Mouse (Mus musculus) subcutaneous adipose tissue, adult 2 months (tissue): ENCODE results near the gene Pold4. TPM values are rescaled to one million over a fixed set of nuclear protein-coding genes. Genes with fewer than 3 reads are reported as not detected.

Source experiments
- polyA plus RNA-seq: library from polyadenylated mRNA; depleted of rRNA; stranded (reverse); fragments of >200 nt; gene quantifications from 2 replicates; pipeline ENCODE4 v1.2.3, GENCODE M21; 2012; ENCODE audit warnings: low replicate concordance; rRNA removed

The Pold4 gene
- polyA plus RNA-seq, result 133 and 268 TPM in 2 replicates

GRCm38 (mm10) chr19:4231253-4232185 lies at the start of gene Pold4:
TSS of gene Pold4 (plus strand) at chr19:4231899.

GRCm38 (mm10) chr19:4190831-4191334 lies 40.8 kb upstream of the Pold4 start, which contains the start of gene Tbc1d10c:
TSS of gene Tbc1d10c (minus strand) at chr19:4191284.

GRCm38 (mm10) chr19:4191528-4192250 lies 40.0 kb upstream of the Pold4 start, which contains the start of gene Ppp1ca:
TSS of gene Ppp1ca (plus strand) at chr19:4192065.

GRCm38 (mm10) chr19:4201291-4201909 lies 30.3 kb upstream of the Pold4 start, which contains the start of gene Rad9a:
TSS of gene Rad9a (minus strand) at chr19:4201662.

GRCm38 (mm10) chr19:4214071-4214770 lies 17.5 kb upstream of the Pold4 start, which contains the start of the genes Clcf1 and AC109138.7:
TSS of gene Clcf1 (plus strand) at chr19:4214238.
TSS of gene AC109138.7 (plus strand) at chr19:4214357.

GRCm38 (mm10) chr19:4268566-4269361 lies 37.1 kb downstream of the Pold4 start, which contains the start of gene Ssh3:
TSS of gene Ssh3 (minus strand) at chr19:4269180.

GRCm38 (mm10) chr19:4282898-4283553 lies 51.3 kb downstream of the Pold4 start, which contains the start of gene Ankrd13d:
TSS of gene Ankrd13d (minus strand) at chr19:4283137.

Other genes with a start within 250 kb of the Pold4 start
- gene Acy3, start 245.3 kb upstream of the Pold4 start, polyA plus RNA-seq, result 37.6 and 75.0 TPM in 2 replicates
- not detected in 2 replicates for gene Tbx10, start 239.1 kb upstream of the Pold4 start, polyA plus RNA-seq
- 8.2 and 27.4 TPM in 2 replicates for gene Nudt8, start 231.3 kb upstream of the Pold4 start, polyA plus RNA-seq
- gene Gm49405, start 231.3 kb upstream of the Pold4 start, polyA plus RNA-seq, result 0.85 and 3.3 TPM in 2 replicates
- 3.1 and 10.1 TPM in 2 replicates for gene Doc2g, start 228.6 kb upstream of the Pold4 start, polyA plus RNA-seq
- gene Ndufv1, start 219.1 kb upstream of the Pold4 start, polyA plus RNA-seq, result 208 and 265 TPM in 2 replicates
- 601 and 616 TPM in 2 replicates for gene Gstp1, start 193.9 kb upstream of the Pold4 start, polyA plus RNA-seq
- 48.1 and 59.0 TPM in 2 replicates for gene Gstp2, start 185.9 kb upstream of the Pold4 start, polyA plus RNA-seq
- gene Gstp3, start 172.3 kb upstream of the Pold4 start, polyA plus RNA-seq, result 2.2 and 2.5 TPM in 2 replicates
- gene Cabp2, start 150.3 kb upstream of the Pold4 start, polyA plus RNA-seq, result not detected in 2 replicates
- 139 and 211 TPM in 2 replicates for gene Cdk2ap2, start 134.7 kb upstream of the Pold4 start, polyA plus RNA-seq
- 115 and 122 TPM in 2 replicates for gene Pitpnm1, start 131.9 kb upstream of the Pold4 start, polyA plus RNA-seq
- gene Aip, start 106.0 kb upstream of the Pold4 start, polyA plus RNA-seq, result 127 and 158 TPM in 2 replicates
- 0.26 and 0.43 TPM in 2 replicates for gene Gpr152, start 92.1 kb upstream of the Pold4 start, polyA plus RNA-seq
- 0.59 and 0.64 TPM in 2 replicates for gene Cabp4, start 87.9 kb upstream of the Pold4 start, polyA plus RNA-seq
- gene Coro1b, start 83.3 kb upstream of the Pold4 start, polyA plus RNA-seq, result 355 and 367 TPM in 2 replicates
- gene Ptprcap, start 78.3 kb upstream of the Pold4 start, polyA plus RNA-seq, result 5.9 and 12.6 TPM in 2 replicates
- gene Rps6kb2, start 68.5 kb upstream of the Pold4 start, polyA plus RNA-seq, result 48.6 and 51.8 TPM in 2 replicates
- gene Carns1, start 56.4 kb upstream of the Pold4 start, polyA plus RNA-seq, result 12.9 and 15.8 TPM in 2 replicates
- 4.8 and 10.3 TPM in 2 replicates for gene Tbc1d10c, start 40.6 kb upstream of the Pold4 start, polyA plus RNA-seq
- gene Ppp1ca, start 39.8 kb upstream of the Pold4 start, polyA plus RNA-seq, result 495 and 521 TPM in 2 replicates
- gene Rad9a, start 30.2 kb upstream of the Pold4 start, polyA plus RNA-seq, result 37.6 and 43.6 TPM in 2 replicates
- 8.6 and 37.5 TPM in 2 replicates for gene Clcf1, start 17.7 kb upstream of the Pold4 start, polyA plus RNA-seq
- gene AC109138.7, start 17.5 kb upstream of the Pold4 start, polyA plus RNA-seq, result not detected in 2 replicates
- 50.2 and 94.5 TPM in 2 replicates for gene Ssh3, start 37.3 kb downstream of the Pold4 start, polyA plus RNA-seq
- 3.6 and 11.6 TPM in 2 replicates for gene Ankrd13d, start 51.2 kb downstream of the Pold4 start, polyA plus RNA-seq
- gene Grk2, start 74.3 kb downstream of the Pold4 start, polyA plus RNA-seq, result 78.6 and 99.4 TPM in 2 replicates
- gene Kdm2a, start 166.4 kb downstream of the Pold4 start, polyA plus RNA-seq, result 97.1 and 163 TPM in 2 replicates
- gene Rhod, start 207.5 kb downstream of the Pold4 start, polyA plus RNA-seq, result 22.7 and 23.8 TPM in 2 replicates
- gene Syt12, start 245.5 kb downstream of the Pold4 start, polyA plus RNA-seq, result 11.8 and 61.1 TPM in 2 replicates